Mouse (Mus musculus) hindbrain, embryonic 12.5 days (tissue): ENCODE measurements at regions not wholly inside any gene's neighbourhood (a gene's known extent, or its start where the extent isn't known, plus 50 kb on each side); places are given as distances from the start of the nearest gene placed in this dataset.
"Not testable (repeated sequence)": the region's sequence is repeated elsewhere in the genome, so short reads cannot be mapped to it uniquely, and the experiment has no call there.

Experiments
- ATAC-seq: fragments of 200-750 bp; cut with Nextera tagmentation; 2 replicates; pipeline ENCODE4 v1.8.0; 2017; ENCODE audit warnings: moderate TSS enrichment; ENCODE audit not compliant: low FRiP score
- H3K27ac ChIP-seq: fragments of 300-500 bp; sonication (generic); 2 replicates; pipeline ENCODE4 v1.5.1; 2016; ENCODE audit warnings: mild to moderate bottlenecking
- H3K27me3 ChIP-seq: fragments of 300-500 bp; sonication (generic); 2 replicates; pipeline ENCODE4 v1.6.1; 2016; ENCODE audit warnings: mild to moderate bottlenecking
- H3K36me3 ChIP-seq: fragments of 300-500 bp; sonication (generic); 2 replicates; pipeline ENCODE4 v1.6.1; 2016; ENCODE audit warnings: mild to moderate bottlenecking
- H3K4me1 ChIP-seq: fragments of 300-500 bp; sonication (generic); 2 replicates; pipeline ENCODE4 v1.6.1; 2016
- H3K4me2 ChIP-seq: fragments of 300-500 bp; sonication (generic); replicated peaks from 2 replicates; pipeline ENCODE4 v1.6.1; 2016; ENCODE audit warnings: mild to moderate bottlenecking
- H3K4me3 ChIP-seq: fragments of 300-500 bp; sonication (generic); 2 replicates; pipeline ENCODE4 v1.5.1; 2016; ENCODE audit warnings: mild to moderate bottlenecking
- H3K9ac ChIP-seq: fragments of 300-500 bp; sonication (generic); 2 replicates; pipeline ENCODE4 v1.6.1; 2016; ENCODE audit warnings: mild to moderate bottlenecking, moderate library complexity
- H3K9me3 ChIP-seq: fragments of 300-500 bp; sonication (generic); replicated peaks from 2 replicates; pipeline ENCODE4 v1.6.1; 2016; ENCODE audit warnings: mild to moderate bottlenecking
- WGBS: fragments of 180-500 bp; shearing (Covaris S2); methylation state at CpG from one replicate; pipeline ENCODE4 v1.1.7; 2016; 5-methylcytosine and 5-hydroxymethylcytosine counted together

DNA sequence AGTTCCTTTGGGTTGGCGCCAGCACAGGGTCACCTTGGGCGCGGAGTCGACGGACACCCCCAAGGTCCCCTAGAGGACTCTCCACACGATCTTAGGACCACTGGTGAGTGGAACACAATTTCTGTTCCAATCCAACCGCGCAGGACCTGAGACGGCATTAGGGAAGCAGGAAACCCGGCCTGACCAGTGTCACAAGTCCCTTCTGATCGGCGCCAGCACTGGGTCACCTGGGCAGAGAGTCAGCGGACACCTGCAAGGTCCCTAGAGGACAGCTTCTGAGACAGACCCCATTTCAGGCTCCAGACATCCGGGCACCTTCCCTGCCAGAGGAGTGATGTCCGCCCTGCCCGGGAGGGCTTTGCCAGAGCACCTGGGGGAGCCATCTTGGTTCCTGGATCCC lies 74.2 kb upstream of the Cdh13 start:
- 96% methylated on average over 16 of the region's 16 CpGs for WGBS
- not testable (repeated sequence) for H3K36me3 ChIP-seq, H3K4me1 ChIP-seq, H3K4me2 ChIP-seq, H3K9me3 ChIP-seq, ATAC-seq, H3K27me3 ChIP-seq, H3K4me3 ChIP-seq, H3K27ac ChIP-seq, H3K9ac ChIP-seq

DNA sequence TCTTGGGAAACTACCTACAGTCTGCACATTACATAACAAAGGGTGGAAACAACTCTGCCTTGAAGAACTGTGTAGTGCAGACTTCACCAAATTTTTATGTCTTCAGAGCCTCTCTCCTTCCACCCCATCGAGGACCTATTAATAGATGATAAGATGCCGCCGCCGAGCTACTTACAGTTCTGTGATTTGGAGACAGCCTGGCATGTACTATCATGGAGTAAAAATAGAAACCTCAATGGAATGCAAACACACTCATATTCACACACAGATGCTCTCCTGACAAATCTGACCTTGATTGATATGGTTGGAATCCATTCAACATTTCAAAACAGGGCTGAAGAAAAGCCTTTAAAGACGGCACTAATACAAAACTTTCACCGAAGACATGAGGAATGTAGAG lies 92.7 kb upstream of the Cdh13 start:
- no peak for ATAC-seq
- 88% methylated on average over 6 of the region's 6 CpGs for WGBS
- Histone ChIP-seq H3K4me1 (no peaks in the 10 kb centered on the region), H3K36me3 (no peaks in the 10 kb centered on the region), H3K27me3 (no peaks in the 10 kb centered on the region), H3K9me3 (no peaks in the 10 kb centered on the region), H3K4me2 (no peak overlapping the region), H3K4me3 (no peak overlapping the region), H3K9ac (no peak overlapping the region), H3K27ac (no peak overlapping the region)

DNA sequence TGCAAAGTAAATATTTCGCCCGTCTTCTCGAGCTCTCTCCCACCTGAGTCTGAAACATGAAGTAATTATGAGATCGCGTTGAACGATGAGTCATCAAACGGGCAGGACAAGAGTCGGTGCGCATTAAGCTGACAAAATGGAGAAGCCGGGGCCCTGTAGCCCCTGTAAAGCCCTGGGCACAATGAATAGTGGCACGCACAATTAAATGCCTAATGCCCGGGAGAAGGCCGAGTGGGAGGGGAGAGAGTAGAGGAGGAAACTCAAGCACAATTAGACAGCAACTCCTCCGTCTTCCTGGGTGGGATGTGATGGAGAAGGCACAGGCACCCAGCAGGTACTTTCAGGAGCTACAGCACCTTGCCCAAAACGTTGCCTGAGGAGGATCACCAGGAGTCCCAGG lies 94.3 kb upstream of the Cdh13 start:
- Histone ChIP-seq H3K9ac (no peak overlapping the region), H3K4me3 (no peak overlapping the region), H3K36me3 (no peaks in the 10 kb centered on the region), H3K27me3 (no peaks in the 10 kb centered on the region), H3K27ac (no peak overlapping the region), H3K9me3 (no peaks in the 10 kb centered on the region), H3K4me1 (no peaks in the 10 kb centered on the region), H3K4me2 (no peak overlapping the region)
- WGBS: 75% methylated on average over 15 of the region's 15 CpGs
- no peak for ATAC-seq

DNA sequence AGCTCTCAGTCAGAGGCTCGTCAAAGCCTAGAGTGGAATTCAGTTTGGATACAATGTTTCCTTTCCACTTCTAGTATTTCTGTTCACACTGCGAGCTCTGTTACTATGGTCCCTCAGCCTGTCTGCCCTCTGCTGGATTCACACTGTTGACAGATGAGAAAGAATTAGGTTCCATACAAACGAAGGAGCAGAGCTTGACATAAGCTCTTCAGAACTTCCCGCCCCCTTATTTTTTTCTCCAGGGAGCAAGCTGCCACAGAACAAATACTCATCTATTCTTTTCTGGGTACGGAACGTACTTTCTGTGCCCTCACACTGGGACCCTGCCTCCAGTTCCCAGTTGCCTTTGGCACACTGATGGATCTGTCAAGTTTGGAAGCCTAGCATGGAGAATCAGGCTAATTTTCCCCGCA lies 114.5 kb upstream of the Cdh13 start:
- peaks cover 5% of the 10 kb centered on the region; the same call in 1 of the 2 replicates for H3K4me1 ChIP-seq
- ATAC-seq: no peak
- H3K9ac ChIP-seq: no peak overlapping the region
- H3K9me3 ChIP-seq: no peaks in the 10 kb centered on the region
- no peak overlapping the region for H3K4me2 ChIP-seq
- WGBS: 37% methylated on average over 7 of the region's 7 CpGs
- no peaks in the 10 kb centered on the region for H3K36me3 ChIP-seq
- H3K27ac ChIP-seq: no peak overlapping the region
- no peak overlapping the region for H3K4me3 ChIP-seq
- no peaks in the 10 kb centered on the region for H3K27me3 ChIP-seq

DNA sequence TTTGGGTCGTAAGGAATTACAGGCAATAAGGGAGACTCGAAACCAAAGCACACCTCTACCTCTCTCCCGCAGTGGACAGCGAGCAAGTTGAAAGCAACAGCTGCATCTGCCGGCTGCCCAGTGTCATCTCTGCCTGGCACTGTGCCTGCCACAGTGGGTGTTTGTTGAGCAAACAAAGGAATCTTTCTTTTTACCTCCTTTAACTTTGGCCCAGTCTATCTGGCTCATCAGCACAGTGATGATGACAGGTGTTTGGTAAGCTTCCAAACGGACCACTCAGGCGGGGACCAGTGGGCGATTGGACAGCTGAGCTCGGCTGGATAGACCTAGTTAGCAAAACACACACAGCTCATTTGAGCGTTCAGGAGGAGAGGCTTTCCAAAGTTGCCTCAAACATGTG lies 121.4 kb upstream of the Cdh13 start:
- Histone ChIP-seq H3K4me1 (peaks cover 5% of the 10 kb centered on the region; the same call in 1 of the 2 replicates), H3K27ac (no peak overlapping the region), H3K36me3 (no peaks in the 10 kb centered on the region), H3K9me3 (no peaks in the 10 kb centered on the region), H3K9ac (no peak overlapping the region), H3K27me3 (no peaks in the 10 kb centered on the region), H3K4me3 (no peak overlapping the region), H3K4me2 (no peak overlapping the region)
- peak; percentile 61 for ATAC-seq
- 63% methylated on average over 10 of the region's 10 CpGs for WGBS

DNA sequence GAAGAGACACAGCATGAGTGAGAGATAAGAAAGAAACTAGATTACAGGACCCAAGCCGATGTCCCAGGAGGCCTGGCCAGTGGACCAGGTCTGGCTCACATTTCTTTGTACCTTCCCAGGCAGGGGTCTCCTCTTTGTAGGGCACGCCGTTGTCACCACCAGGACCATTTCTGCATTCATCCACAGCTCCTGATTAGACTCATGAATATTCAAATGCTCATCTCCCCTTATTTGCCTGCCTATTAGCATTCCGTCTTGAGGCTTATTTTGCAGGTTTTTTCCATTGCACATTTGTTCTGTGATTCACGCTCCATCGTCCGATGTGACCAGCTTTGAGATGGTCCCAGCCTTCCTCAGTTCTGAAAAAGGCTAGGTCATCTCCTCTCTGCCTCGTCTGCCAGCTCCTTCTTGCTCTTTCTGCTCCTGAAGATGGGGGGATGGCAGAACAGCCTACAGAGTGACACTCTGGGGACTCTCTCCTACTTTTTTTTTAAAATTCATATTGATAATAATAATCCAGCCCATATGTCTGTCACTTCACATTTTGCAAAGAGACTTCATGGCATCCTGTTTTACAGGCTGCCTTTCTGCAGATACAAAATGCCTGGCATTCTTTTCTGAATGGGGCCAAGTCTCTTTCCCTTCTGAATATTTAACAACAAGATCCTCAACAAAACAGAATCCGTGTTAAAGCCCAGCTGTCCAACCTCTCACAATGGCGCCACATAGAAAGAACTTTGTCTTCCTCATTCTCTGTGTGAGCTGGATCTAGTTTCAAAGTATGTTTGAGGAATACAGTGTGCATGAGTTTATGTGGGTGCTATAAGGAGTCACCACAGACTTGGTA lies 136.0 kb upstream of the Cdh13 start:
- Histone ChIP-seq H3K27me3 (no peaks in the 10 kb centered on the region), H3K36me3 (no peaks in the 10 kb centered on the region), H3K27ac (peak overlapping the region; percentile 25; the same call in 1 of the 2 replicates), H3K4me2 (no peak overlapping the region; the same call in 1 of the 2 replicates), H3K4me3 (no peak overlapping the region), H3K9me3 (no peaks in the 10 kb centered on the region), H3K9ac (no peak overlapping the region), H3K4me1 (peaks cover 18% of the 10 kb centered on the region; the same call in 1 of the 2 replicates)
- peak; percentile 56; the same call in 1 of the 2 replicates for ATAC-seq
- 35% methylated on average over 10 of the region's 10 CpGs for WGBS

DNA sequence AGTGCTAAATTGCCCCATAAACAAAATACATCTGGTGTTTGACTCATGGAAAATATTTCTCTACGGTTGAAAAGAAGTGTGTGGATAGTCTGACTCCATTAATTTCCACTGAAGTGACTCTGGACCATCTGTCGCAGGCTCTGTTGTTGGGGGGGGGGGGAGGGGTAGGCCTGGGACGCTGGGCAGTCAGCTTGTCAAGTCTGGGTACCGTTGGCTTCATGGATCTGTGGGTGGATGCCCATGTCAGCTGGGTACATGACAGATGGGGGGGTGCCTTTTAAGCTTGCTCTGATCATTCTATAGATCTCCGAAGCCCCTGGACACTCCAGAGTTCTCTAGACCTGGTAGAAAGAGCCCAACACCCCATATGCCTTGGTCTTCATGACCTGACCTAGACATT lies 139.0 kb upstream of the Cdh13 start:
- Histone ChIP-seq H3K27ac (no peak overlapping the region), H3K4me1 (peaks cover 18% of the 10 kb centered on the region; the same call in 1 of the 2 replicates), H3K36me3 (no peaks in the 10 kb centered on the region)

DNA sequence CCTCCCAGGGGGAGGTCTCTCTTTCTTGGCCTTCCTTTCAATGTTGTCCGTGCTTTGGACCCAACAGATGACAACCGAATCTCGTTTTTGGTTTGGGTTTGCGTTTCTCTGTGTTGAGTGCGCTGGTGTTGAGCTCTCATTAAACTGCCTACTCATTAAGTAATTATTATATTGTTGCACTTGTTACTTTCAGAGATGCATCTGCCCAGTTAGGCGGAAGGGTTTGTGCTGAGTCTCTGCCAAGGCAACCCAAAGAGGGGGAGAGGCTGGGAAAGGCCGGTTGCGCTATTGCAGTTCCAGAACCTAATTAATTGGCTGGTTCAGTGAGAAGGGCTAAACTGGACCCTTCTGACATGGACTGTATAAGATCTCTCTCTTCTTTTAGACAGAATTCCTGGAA lies 141.2 kb upstream of the Cdh13 start:
- H3K9me3 ChIP-seq: no peaks in the 10 kb centered on the region
- no peak overlapping the region for H3K27ac ChIP-seq
- H3K4me1 ChIP-seq: peaks cover 11% of the 10 kb centered on the region; the same call in 1 of the 2 replicates
- no peaks in the 10 kb centered on the region for H3K27me3 ChIP-seq
- H3K4me3 ChIP-seq: no peak overlapping the region
- H3K36me3 ChIP-seq: no peaks in the 10 kb centered on the region
- H3K4me2 ChIP-seq: no peak overlapping the region
- 87% methylated on average over 8 of the region's 8 CpGs for WGBS
- ATAC-seq: no peak
- H3K9ac ChIP-seq: no peak overlapping the region

More for the DNA sequence above, 139.0 kb upstream of the Cdh13 start:
- no peak for ATAC-seq
- 57% methylated on average over 5 of the region's 5 CpGs for WGBS
- Histone ChIP-seq H3K4me2 (no peak overlapping the region), H3K27me3 (no peaks in the 10 kb centered on the region), H3K4me3 (no peak overlapping the region), H3K9ac (no peak overlapping the region), H3K9me3 (no peaks in the 10 kb centered on the region)

DNA sequence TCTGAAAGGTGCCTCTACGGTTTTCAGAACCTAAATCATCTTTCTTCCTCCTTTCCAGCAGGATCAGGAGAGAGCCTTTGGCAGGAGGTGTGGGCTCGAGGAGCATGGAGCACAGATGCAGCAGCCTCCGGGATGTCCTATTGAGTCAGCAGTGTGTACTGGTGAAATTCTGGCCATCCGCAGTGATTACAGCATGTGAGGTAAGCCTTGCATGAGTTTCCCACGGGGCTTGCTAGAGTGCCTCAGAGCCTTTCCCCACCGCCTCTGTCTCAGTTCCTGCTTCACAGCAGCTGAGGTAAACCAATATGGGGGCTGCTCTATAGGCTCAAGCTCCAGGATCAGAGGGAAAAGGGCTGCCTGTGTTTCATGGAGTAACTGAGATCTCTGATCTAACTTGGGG lies 143.6 kb upstream of the Cdh13 start:
- 73% methylated on average over 6 of the region's 6 CpGs for WGBS
- Histone ChIP-seq H3K9ac (no peak overlapping the region), H3K27ac (no peak overlapping the region), H3K36me3 (no peaks in the 10 kb centered on the region), H3K4me1 (peaks cover 3% of the 10 kb centered on the region; the same call in 1 of the 2 replicates), H3K4me3 (no peak overlapping the region), H3K27me3 (no peaks in the 10 kb centered on the region), H3K9me3 (no peaks in the 10 kb centered on the region), H3K4me2 (no peak overlapping the region)
- ATAC-seq: no peak

DNA sequence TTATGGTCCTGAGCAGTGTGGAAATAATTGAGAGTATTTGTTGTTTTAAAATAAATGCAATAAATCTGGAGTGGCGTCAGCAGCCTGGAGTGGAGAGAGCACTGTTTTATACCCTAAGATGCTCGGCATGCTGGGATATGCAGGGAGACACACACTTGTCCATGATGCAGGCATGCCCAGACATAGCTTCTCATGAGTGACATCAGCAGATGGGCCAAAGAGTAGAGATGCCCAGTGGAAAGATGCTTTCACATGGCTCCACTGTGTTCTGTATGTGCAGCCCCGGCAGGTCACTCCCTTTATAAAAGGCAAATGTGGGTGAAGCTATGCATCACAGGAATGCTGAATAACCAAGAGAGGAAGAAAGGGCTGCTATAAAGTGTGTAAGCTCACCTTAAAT lies 145.7 kb upstream of the Cdh13 start:
- no peak for ATAC-seq
- 68% methylated on average over 3 of the region's 3 CpGs for WGBS
- no peaks in the 10 kb centered on the region for H3K27me3 ChIP-seq

DNA sequence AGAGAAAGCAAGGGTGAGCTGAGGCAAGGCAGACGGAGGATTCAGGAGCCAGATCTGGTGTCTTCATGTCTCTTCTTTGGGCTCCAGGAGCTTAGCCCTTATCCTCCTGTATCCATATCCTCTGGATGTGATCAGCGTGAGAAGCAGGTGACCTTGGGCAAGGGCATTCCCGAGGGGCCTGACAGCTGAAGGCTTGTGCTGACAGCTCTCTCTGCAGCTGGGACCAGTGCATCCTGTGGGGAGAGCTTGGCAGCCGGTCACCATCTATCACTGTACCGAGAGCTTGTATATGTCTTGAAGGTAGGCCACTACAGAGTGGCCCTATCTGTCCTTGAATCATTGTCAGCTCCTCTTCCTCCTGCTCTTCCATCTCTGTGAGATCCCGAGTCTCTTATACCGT lies 158.5 kb upstream of the Cdh13 start:
- H3K4me1 ChIP-seq: peaks cover 5% of the 10 kb centered on the region; the same call in 1 of the 2 replicates
- no peak for ATAC-seq
- no peak overlapping the region for H3K27ac ChIP-seq
- 73% methylated on average over 7 of the region's 7 CpGs for WGBS
- no peaks in the 10 kb centered on the region for H3K36me3 ChIP-seq
- H3K27me3 ChIP-seq: no peaks in the 10 kb centered on the region
- H3K4me3 ChIP-seq: no peak overlapping the region
- no peak overlapping the region for H3K4me2 ChIP-seq
- no peaks in the 10 kb centered on the region for H3K9me3 ChIP-seq
- no peak overlapping the region for H3K9ac ChIP-seq

More for the DNA sequence above, 145.7 kb upstream of the Cdh13 start:
- Histone ChIP-seq H3K36me3 (no peaks in the 10 kb centered on the region), H3K9me3 (no peaks in the 10 kb centered on the region), H3K4me3 (no peak overlapping the region), H3K4me1 (no peaks in the 10 kb centered on the region), H3K27ac (no peak overlapping the region), H3K9ac (no peak overlapping the region), H3K4me2 (no peak overlapping the region)

DNA sequence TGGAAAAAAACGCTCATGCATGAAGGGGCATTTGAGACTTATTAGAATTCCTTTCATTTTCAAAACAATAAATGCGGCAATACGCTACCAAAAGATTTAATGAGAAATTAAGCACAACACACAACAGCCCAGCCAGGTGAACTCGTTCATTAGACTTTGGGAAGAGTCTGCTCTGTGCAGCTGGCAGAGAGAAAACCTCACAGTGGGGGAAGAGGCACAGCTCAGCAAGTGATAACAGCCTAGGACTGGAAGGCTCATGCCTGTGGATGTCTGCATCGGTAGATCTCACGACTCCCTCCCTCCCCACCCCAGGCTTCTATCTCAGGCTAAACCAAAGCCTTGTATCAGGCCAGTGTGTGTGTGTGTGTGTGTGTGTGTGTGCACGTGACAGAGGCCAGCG lies 169.3 kb upstream of the Cdh13 start:
- H3K27me3 ChIP-seq: no peaks in the 10 kb centered on the region
- no peaks in the 10 kb centered on the region for H3K9me3 ChIP-seq
- no peak overlapping the region for H3K27ac ChIP-seq
- H3K4me1 ChIP-seq: 0 out of 2 replicates have a peak, but pooled peaks cover 3% of the 10 kb centered on the region
- no peak overlapping the region for H3K4me3 ChIP-seq
- 77% methylated on average over 8 of the region's 8 CpGs for WGBS
- no peak for ATAC-seq
- H3K9ac ChIP-seq: no peak overlapping the region
- no peak overlapping the region for H3K4me2 ChIP-seq
- H3K36me3 ChIP-seq: no peaks in the 10 kb centered on the region

DNA sequence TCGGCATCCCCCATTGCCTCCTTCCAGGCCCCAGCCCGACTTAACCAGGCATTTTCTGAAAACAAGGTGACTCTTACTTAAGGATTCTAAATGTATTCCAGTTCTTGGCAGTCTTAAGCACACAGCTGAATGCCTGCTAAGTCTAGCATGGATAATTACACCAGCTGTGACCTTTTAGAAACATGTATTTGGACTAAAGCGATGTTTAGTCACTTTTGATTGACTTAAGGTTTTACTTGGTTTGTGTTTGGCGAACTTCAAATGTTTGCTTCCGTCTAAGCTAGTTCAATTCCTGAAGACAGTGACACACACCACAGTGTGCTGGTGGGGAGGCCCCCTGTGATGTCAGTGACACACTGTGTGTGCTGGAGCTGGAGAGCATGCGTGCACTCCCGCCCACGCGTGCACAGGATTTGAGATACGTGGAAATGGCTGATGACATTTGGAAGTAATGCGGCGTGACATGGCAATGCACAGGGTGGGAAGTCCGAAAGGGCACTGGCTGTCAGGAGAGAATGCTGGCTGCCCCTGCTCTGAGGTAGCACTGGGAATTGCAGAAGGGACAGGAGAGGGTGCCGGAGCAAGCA lies 179.0 kb upstream of the Cdh13 start:
- no peaks in the 10 kb centered on the region for H3K36me3 ChIP-seq
- no peak overlapping the region for H3K4me2 ChIP-seq
- no peaks in the 10 kb centered on the region for H3K9me3 ChIP-seq
- no peak for ATAC-seq
- no peaks in the 10 kb centered on the region for H3K27me3 ChIP-seq
- H3K27ac ChIP-seq: no peak overlapping the region
- whole genome bisulfite sequencing: 69% methylated on average over 14 of the region's 14 CpGs
- H3K4me1 ChIP-seq: peaks cover 6% of the 10 kb centered on the region
- H3K9ac ChIP-seq: no peak overlapping the region
- H3K4me3 ChIP-seq: no peak overlapping the region
